Mouse (Mus musculus): ENCODE measurements around the gene E130308A19Rik.

The E130308A19Rik gene

GRCm38 (mm10) chr4:59731544-59731943, 105.5 kb downstream of the E130308A19Rik start:
- DNase-seq: no peak

GRCm38 (mm10) chr4:59739321-59739720, 113.3 kb downstream of the E130308A19Rik start:
- DNase-seq: no peak

- DNase-seq: no peak
Observed at GRCm38 (mm10) chr4:59739882-59740281, 113.9 kb downstream of the E130308A19Rik start.

DNA sequence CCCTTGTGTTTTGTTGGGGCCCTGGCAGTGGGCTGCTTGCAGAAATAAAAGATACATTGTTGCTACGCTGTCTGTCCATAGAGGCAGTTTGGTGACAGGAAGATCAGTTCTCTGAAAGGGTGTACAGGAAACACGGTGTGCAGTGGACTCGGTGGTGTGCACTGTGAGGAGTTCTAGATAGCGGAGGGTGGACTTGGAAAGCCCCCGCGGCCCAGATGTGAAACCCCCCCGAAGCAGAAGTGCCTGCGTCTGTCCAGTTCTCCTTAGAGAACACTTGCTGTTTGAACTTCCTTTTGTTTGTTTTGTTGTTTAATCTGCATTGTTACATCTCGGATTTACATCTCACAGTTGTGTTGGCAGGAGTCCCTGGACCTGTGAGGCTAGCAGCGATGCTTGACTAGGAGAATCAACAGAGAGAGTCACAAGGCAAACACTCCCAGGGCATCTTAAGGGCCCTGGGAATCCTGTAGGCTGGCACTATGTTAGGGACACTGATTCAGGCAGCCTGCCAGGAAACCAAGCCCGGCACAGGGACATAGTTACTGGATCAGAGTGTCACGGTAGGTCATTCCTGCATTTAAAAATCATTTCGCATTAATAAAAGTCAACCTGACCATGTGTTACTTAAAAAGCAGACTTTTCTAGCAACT, 127.6 kb downstream of the E130308A19Rik start:
- DNase-seq: no peak

DNA sequence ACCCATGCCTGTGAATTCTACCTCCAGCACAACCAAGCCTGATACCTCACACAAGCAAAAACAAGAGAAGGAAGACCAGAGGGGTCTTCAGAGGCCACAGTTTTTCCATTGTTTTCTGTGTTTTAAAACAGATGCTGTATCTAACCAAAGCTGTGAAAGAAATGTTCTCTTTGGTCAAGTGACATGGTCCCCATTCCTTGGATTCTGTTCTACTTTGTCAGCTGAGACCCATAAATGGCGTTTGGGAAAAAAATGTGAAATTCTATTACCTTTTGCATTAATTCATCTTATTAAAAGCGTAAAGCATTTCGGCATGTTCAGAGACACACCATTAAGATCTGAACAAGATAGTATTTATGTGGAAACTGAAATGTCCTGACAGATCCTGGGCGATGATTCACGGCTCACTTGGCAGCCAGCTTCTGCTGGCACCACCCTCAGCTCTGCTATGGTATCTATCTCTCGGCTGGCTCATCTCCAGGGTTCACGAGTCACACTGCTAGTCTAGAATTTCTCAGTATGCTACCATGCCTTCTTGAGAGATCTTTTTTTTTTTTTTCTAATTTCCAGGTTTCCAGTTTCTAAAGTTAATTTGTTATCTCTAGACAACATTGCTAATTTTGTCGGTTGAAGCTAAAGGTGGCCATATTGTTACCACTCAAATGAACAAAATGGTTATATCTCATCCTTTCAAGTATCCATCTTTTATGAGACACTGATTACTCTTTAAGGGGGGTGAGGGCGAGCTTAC, 130.5 kb downstream of the E130308A19Rik start:
- peak; percentile 88 for DNase-seq

GRCm38 (mm10) chr4:59757452-59758435, 131.7 kb downstream of the E130308A19Rik start:
- DNase-seq: no peak

DNA sequence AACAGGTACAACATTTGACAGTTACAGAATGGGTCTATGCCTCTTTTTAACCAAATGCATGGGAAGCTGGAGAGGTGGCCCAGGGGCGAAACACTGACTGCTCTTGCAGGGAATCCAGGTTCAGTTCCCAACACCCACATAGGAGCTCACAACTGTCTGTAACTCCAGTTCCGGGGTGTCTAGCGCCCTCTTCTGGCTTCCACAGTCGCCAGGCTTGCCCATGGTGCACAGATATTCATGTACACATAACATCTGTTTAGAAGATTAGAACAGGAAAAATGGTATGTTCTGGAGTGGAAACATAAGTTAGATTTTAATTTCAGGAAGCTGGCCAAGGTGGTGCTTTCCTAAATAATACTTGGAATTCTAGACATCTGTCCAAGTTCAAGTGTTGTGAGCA, 134.0 kb downstream of the E130308A19Rik start:
- no peak for DNase-seq

- DNase-seq: peak; percentile 30
Observed at GRCm38 (mm10) chr4:59760636-59761364, 134.8 kb downstream of the E130308A19Rik start.

- DNase-seq: no peak
Observed at GRCm38 (mm10) chr4:59761365-59761729, 135.3 kb downstream of the E130308A19Rik start.

- DNase-seq: no peak
Observed at GRCm38 (mm10) chr4:59764950-59765349, 138.9 kb downstream of the E130308A19Rik start.

DNA sequence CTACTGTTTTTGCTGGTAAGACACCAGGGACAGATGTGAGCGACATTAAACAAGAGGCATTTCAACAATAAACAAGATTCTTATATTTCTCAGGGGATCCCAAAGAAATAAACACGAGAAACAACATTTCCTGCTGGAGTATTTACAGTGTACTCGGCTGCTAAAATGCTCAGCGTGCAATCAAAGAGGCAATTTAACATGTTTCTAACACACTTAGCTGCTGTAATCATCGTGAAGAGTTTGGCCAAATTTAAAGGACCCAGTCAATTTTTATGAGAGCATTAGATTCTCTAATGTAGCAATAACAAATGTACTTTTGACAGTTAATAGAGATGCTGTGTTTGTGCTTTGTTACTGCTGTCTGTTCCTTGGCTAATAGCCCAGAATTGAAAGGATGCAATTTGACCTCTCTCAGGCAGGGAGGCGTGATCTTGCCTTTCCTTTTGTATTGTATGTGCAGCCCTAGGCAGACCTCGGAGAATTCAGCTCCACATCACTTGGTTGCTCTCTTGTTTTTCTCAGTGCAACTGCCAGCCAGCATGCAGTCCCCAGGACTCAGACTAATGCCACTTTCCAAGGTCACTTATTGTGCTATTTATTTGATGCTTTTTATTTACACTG, 139.5 kb downstream of the E130308A19Rik start:
- no peak for DNase-seq

DNA sequence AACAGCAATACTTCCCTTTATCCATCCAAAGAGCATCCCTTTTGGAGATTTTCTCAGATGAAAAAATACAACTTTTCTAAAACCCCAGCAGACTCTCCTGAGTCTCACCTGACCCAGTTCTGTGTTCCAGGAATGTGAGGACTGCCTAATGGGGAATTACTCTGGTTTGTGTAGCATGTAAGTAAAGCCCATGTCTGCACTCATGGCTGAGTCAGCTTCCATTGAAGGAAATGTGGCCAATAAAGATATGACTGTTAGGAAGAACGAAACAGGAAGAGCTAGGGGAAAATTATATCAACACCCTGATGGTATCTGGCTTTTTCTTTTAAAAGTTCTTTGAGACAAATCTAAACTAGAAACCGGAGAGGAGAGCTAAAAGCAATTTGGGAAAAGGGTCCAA, 141.7 kb downstream of the E130308A19Rik start:
- DNase-seq: no peak

- no peak for DNase-seq
Observed at GRCm38 (mm10) chr4:59772171-59772879, 146.3 kb downstream of the E130308A19Rik start.

DNA sequence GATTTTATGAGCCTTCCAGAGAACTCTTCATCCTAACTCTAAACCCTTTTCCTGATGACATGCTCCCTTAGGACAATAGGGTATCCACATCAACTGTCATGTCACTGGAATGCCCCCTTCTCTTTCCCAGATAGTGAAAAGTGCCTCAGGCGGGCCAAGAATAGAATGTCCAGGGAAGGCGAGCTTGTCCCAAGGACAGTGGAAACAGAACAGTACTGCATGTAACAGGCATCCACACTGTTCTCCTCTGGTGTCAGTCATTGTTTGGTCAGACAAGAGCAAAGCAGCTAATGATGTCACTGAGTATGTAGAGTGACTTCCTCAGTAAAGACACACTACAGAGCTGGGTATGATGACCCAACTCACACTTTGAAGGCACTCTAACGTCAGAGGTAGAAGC, 151.8 kb downstream of the E130308A19Rik start:
- no peak for DNase-seq

DNA sequence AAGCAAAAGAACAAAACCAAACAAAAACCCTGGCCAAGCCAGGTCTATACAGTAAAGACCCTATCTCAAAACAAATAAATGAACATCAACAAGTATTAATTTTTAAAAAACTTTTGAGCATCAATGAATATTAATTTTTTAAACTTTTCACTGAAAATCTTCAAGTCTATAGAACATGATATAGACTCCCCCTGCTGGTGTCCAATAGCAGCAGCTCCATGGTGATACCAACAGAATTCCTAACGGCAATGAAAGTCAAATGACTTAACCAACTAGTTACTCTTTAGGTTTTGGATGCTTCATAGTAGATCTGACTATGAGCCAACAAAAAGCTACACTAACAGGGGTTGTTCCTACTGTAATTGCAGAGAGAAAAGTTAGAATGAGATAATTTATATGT, 154.6 kb downstream of the E130308A19Rik start:
- no peak for DNase-seq

DNA sequence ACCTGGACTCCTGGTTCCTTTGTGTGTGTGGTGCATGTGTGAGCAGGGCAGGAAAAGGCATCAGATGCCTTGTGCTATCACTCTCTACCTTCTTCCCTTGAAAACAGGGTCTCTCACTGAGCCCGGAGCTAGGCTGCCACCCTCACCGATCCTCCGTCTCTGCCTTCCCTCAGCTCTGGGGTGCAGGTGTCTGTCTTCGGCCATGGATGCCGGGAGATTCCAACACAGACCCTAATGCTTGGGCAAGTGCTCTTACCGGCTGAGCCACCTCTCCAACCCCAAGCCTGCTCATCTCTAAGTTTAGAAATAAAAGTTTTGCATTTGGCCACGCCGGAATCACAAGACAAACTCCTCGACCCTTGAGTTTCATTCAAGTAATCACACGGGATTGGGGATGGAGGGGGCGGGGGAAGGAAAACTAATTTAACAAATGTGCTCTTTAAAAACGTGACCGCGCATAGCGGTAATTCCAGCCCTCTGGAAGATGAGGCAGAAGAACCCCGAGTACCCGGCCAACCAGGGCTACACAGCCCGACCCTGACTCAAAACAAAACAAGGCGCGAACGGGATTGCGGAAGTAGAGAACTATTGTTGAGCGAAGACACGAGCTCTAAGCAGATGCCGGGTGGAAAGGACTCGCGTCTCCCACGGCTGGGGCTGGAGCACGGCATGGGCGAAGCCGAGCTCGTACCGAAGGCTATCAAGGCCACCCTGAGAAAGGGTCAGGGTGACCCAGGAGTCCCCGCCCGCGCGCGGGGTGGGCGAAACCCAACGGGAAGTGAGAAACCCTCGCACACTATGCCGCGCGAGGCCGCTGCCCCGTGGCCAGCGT, 157.1 kb downstream of the E130308A19Rik start:
- no peak for DNase-seq

- peak; percentile 97 for DNase-seq
Observed at GRCm38 (mm10) chr4:59783685-59784279, 157.8 kb downstream of the E130308A19Rik start.

- DNase-seq: no peak
Observed at GRCm38 (mm10) chr4:59785412-59785811, 159.4 kb downstream of the E130308A19Rik start.

DNA sequence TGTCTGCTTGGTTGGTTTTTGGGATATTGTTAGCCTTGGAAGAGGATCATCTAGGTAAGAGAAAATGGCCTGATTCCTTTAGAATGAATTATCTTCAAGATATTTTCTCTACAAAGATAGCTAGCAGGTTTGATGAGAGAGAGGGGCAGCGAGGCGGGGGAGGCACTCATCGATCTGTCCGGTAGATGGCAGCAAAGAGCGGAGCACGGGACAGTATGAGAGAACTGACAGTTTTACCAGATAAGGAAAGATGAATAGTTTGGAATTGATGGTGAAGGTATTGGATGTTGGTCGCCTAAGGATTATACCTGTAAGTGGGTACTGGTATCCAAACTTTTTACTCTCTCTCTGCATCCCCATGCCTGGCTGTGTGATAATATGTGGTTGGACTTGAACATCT, 160.7 kb downstream of the E130308A19Rik start:
- DNase-seq: peak; percentile 60

DNA sequence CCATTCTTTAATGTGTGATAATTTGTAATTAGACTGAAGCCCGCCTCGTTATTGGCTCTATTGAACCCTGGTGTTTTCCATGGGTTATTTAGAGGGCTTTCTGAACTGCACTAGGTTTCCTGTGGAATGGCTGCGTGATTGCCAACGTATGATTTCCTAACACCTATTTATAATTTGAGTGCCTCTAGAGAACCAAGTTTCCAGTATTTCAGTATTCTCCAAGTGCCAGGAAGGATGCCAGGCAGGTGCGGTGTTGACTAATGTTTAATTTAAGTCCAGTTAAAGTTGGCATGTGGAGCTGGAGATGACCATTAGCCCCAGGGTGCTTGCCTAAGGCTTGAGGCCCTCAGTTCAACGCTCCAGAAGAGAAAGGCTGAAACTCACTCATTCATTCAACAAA, 161.1 kb downstream of the E130308A19Rik start:
- DNase-seq: no peak

Measured in right cerebral cortex, adult 18-20 months (tissue).